Mouse (Mus musculus) Muller cell, postnatal 12 days (primary cell): ENCODE data around the gene Sdcbp2.

Source experiments
- DNase-seq: peaks from one replicate; pipeline ENCODE4 v3.0.0-alpha.2; 2015; ENCODE audit errors: inconsistent ontology term

Sdcbp2 gene

GRCm38 (mm10) chr2:151571873-151572700 is at the start of gene Sdcbp2:
Gene Sdcbp2 (plus strand): TSS chr2:151572622.
- no peak for DNase-seq

GRCm38 (mm10) chr2:151524324-151525041 is 47.9 kb upstream of the Sdcbp2 start:
- peak; percentile 68 for DNase-seq

DNA sequence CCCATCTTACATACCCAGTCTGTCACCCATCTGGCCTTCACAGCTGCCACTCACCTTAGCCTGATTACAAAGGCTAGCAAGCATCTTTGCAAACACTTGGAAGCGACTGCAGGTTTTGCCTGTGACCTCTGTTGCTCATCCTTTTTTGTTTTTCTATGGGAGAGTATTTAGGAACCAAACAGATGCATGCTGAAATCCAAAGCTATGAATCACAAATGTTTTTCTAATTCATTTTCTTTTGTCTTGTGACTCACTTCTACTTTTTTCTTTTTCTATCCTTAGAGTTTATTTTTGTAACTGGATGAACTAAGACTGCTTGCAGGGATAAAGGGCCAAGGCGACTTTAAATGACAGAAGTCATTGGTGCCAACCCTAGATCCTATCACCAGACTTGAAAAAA is 46.9 kb upstream of the Sdcbp2 start:
- DNase-seq: peak; percentile 41

- no peak for DNase-seq
Observed at GRCm38 (mm10) chr2:151528066-151528465, 44.4 kb upstream of the Sdcbp2 start.

GRCm38 (mm10) chr2:151529169-151529568 is 43.3 kb upstream of the Sdcbp2 start:
- DNase-seq: no peak

- DNase-seq: no peak
Observed at GRCm38 (mm10) chr2:151530378-151531230, 41.8 kb upstream of the Sdcbp2 start.

DNA sequence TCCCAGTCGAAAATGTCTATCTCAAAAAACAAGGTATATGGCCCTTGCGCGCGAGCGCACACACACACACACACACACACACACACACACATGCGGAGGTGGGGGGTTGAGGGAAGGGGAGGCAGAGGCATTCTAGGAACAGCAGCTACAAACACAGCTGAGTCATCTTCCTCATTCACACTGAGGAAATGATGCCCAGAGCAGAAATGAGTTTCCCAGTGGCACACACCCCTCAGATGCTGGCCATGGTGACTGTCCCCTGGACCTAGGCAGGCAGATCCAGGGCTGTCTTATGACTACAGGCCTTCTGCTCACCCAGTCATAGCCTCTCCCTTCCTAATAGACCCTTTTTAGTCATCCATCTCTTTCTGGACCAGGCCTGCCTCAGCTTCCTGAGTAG is 38.8 kb upstream of the Sdcbp2 start:
- DNase-seq: no peak

GRCm38 (mm10) chr2:151535961-151536617 is 36.3 kb upstream of the Sdcbp2 start:
- no peak for DNase-seq

DNA sequence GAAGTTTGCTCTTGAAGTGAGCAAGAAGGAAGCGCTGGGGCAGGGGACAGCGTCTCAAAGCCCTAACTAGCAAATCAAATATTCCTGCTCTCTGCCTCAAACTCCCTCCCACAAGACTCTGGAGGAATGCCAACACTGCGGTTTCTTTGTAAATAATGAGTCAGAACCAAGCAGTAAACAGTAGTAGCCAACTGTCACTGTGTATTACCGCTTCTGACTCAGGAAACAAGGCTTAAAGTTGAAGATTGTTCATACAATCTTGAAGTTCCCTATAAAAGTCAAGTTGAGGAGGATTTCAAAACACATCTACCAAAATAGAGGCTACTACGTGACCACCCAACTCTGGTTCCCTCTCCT is 35.8 kb upstream of the Sdcbp2 start:
- peak; percentile 95 for DNase-seq

DNA sequence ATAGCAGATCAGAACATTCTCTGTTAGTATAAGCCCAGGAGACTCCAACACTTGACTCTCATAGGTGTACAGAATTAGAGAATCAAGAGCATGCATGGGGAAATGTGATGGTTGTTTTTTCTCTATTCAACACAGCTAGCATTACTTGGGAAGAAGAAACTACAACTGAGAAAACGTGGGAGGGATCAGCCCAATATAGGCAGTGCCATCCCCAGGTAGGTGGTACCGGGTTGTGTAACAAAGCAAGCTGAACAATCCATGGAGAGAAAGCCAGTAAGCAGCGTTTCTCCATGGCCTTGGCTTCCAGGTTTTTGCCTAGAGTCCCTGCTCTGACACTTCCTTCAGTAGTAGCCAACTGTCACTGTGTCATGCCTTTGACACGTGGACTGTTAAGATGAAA is 33.8 kb upstream of the Sdcbp2 start:
- no peak for DNase-seq

- DNase-seq: peak; percentile 98
Observed at GRCm38 (mm10) chr2:151542323-151543062, 29.9 kb upstream of the Sdcbp2 start, which contains the start of gene Fkbp1a. Gene Fkbp1a (plus strand): TSS chr2:151542483.

DNA sequence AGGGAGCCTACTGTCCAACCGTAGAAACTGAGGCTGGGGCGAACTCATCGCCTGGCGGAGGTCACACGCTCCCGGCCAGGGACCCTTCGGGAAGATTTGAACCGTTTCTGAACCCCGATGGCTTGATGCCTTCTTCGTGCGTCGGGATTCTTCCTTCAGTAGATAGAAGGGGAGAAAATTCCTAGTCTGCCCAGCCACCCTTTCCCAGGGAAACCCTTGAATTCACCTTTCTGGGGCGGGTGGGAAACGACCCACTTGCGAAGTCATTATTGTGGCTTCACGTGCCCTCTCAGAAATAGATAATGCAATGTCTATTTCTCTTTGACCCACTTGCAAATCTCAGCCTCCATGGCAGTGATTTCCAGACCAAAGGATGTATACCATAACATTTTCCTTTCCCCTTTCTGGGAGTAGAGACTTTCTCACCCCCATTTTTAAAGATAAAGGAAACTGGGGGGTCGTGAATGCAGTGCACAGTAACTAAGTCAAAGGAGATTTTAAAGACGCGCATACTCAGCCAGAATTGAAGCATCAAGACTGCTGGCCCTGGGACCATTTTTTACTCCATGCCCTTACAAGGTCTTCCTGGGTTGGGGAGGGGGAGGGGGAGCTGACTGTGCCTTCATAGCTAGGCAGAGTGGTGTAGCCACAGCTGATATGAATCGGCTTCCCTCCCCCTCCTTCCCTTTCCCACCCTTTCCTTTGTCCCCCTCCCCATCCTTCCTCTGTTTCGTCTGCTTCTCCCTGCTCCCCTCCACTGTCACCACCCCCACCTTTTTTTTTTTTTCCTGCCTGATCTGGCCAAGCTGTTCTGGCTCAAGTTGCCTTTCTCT is 29.1 kb upstream of the Sdcbp2 start:
- DNase-seq: peak; percentile 83

DNA sequence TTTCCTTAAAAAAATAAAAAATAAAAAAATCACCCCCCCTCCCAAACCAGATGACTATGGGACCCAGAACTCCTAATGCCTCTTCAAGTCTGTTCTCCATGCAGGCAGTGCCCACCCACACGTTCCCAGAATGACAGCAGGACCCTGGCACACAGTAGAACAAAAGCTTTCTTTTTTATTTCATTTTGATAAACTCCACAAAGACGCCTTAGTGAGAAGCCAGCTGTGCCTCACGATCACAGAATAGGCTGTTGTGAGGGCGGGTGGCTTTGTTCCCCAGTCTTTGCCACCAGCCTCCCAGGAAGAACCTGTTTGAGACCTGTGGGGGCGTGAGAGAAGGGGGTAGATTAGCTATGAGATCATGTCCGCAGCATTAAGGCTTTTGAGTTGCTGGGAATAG is 27.7 kb upstream of the Sdcbp2 start:
- DNase-seq: no peak

- DNase-seq: no peak
Observed at GRCm38 (mm10) chr2:151546571-151546970, 25.9 kb upstream of the Sdcbp2 start.

- no peak for DNase-seq
Observed at GRCm38 (mm10) chr2:151549615-151550121, 22.8 kb upstream of the Sdcbp2 start.

GRCm38 (mm10) chr2:151562930-151563921 is 9.2 kb upstream of the Sdcbp2 start:
- no peak for DNase-seq

GRCm38 (mm10) chr2:151564006-151564405 is 8.4 kb upstream of the Sdcbp2 start:
- no peak for DNase-seq

GRCm38 (mm10) chr2:151564986-151565385 is 7.4 kb upstream of the Sdcbp2 start:
- DNase-seq: no peak
